Mouse (Mus musculus): Measurements from ENCODE around the gene Zcchc3. TPM values are rescaled to one million over a fixed set of nuclear protein-coding genes. Genes with fewer than 3 reads are reported as not detected.

Zcchc3 gene
- polyA plus RNA-seq, 1 experiment from 2014 or later = 2.6 TPM

- POLR2A ChIA-PET = interaction anchor here (0.6 kb wide), 1 partner anchor 50 kb away, joined by 3 read pairs; no protein-coding TSS in a partner anchor
- ATAC-seq = peak; percentile 83
- peak; percentile 79 for TF ChIP-seq CTCF (IDR thresholded peaks at IDR 0.05)
- CTCF ChIA-PET = interaction anchor here (0.6 to 3.1 kb wide), 16 partner anchors 11 to 285 kb away, joined by 3 to 23 read pairs (median 4); partner anchors contain the start of genes Tbc1d20 and Trib3
- in situ Hi-C loops (cut with MboI; ENCODE audit: low pct_unique_long_range_greater_than_20kb) = loop anchor here (10.0 kb wide), 1 partner anchor 339 kb away; no protein-coding TSS in a partner anchor
- no peaks in the 10 kb centered on the region for H3K27me3 ChIP-seq
- peak; percentile 57 for DNase-seq (ENCODE audit: low read depth, low spot score)
Observed at GRCm38 (mm10) chr2:152363245-152364147, 51.3 kb downstream of the Zcchc3 start.

Other genes with a start within 250 kb of the Zcchc3 start
- gene Csnk2a1, start 188.2 kb downstream of the Zcchc3 start, polyA plus RNA-seq (2021) = 97.9 TPM
- 71.4 TPM for gene Tbc1d20, start 121.2 kb downstream of the Zcchc3 start, polyA plus RNA-seq (2021)
- 101 TPM for gene Rbck1, start 82.4 kb downstream of the Zcchc3 start, polyA plus RNA-seq (2021)
- 19.6 TPM for gene Trib3, start 71.0 kb downstream of the Zcchc3 start, polyA plus RNA-seq (2021)
- not detected for gene Nrsn2, start 38.4 kb downstream of the Zcchc3 start, polyA plus RNA-seq (2021)
- gene Sox12, start 17.0 kb downstream of the Zcchc3 start, polyA plus RNA-seq (2021) = 19.6 TPM
- gene 6820408C15Rik, start 560 bp upstream of the Zcchc3 start, polyA plus RNA-seq (2021) = 0.06 TPM
- gene Defb23, start 49.6 kb upstream of the Zcchc3 start, polyA plus RNA-seq (2021) = not detected
- gene Defb20, start 62.0 kb upstream of the Zcchc3 start, polyA plus RNA-seq (2021) = not detected
- not detected for gene Defb22, start 75.1 kb upstream of the Zcchc3 start, polyA plus RNA-seq (2021)
- gene Defb26, start 96.7 kb upstream of the Zcchc3 start, polyA plus RNA-seq (2021) = not detected
- 0.22 TPM for gene Defb28, start 103.2 kb upstream of the Zcchc3 start, polyA plus RNA-seq (2021)
- 0.14 TPM for gene Defb29, start 125.1 kb upstream of the Zcchc3 start, polyA plus RNA-seq (2021)
- 0.83 TPM for gene Gm17416, start 154.3 kb upstream of the Zcchc3 start, polyA plus RNA-seq (2021)
- gene Defb21, start 157.7 kb upstream of the Zcchc3 start, polyA plus RNA-seq (2021) = not detected
- gene Defb19, start 165.3 kb upstream of the Zcchc3 start, polyA plus RNA-seq (2021) = not detected
- not detected for gene Defb45, start 184.4 kb upstream of the Zcchc3 start, polyA plus RNA-seq (2021)
- not detected for gene Defb36, start 189.3 kb upstream of the Zcchc3 start, polyA plus RNA-seq (2021)
- gene Defb25, start 208.0 kb upstream of the Zcchc3 start, polyA plus RNA-seq (2021) = not detected
- gene Rem1, start 211.9 kb upstream of the Zcchc3 start, polyA plus RNA-seq (2021) = not detected